Mouse (Mus musculus) cerebellum, adult (tissue): ENCODE measurements around the gene Sf3b3.

Experiments used
- ATAC-seq: cut with Nextera tagmentation; 2 replicates; pipeline ENCODE4 v1.9.2; 2017; ENCODE audit warnings: mild to moderate bottlenecking, moderate library complexity, mixed read lengths; ENCODE audit not compliant: insufficient number of reproducible peaks, low FRiP score, low TSS enrichment

The Sf3b3 gene

DNA sequence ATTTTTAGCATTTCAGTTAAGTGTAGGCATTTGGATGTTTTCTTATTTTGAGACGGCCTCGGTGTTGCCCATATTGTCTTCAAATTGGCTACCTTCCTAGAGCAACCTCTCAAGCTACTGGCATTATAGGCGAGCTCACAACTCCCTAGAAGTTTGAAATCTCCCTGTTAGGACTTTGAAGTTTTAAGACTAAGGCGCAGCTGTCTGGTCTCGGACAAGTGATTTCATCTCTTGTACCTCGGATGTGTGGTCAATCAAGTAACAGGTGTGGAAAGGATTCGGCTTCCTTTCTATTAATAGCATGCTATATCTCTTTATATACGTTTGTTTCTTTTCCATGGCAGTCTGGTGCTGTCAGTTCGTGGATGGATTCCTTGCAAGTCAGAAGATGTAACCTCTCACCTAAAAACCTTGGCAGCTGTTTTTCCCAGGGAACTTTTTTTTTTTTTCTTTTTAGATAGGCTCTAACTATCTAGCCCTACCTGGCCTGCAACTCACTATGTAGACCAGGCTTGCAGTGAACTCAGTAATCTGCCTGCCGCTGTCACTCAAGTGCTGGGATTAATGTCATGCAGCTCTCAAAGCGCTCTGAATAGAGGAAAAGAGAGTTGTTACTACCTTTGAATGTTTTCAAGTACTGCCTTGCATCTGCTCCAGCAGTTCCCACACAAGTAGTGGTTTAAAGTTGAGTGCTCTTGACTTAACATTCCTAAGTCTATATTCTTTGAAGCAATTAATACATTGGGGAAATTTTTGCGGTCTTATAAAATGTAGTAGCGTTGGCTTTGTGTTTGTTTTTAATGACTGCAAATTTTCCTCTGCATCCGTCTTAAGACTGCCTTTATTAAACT, 1.3 kb upstream of the Sf3b3 start:
- no peak for ATAC-seq

- ATAC-seq, result no peak
Measured at GRCm38 (mm10) chr8:110847171-110847549, 573 bp upstream of the Sf3b3 start.

GRCm38 (mm10) chr8:110845821-110846404, 674 bp downstream of the Sf3b3 start:
- no peak for ATAC-seq

DNA sequence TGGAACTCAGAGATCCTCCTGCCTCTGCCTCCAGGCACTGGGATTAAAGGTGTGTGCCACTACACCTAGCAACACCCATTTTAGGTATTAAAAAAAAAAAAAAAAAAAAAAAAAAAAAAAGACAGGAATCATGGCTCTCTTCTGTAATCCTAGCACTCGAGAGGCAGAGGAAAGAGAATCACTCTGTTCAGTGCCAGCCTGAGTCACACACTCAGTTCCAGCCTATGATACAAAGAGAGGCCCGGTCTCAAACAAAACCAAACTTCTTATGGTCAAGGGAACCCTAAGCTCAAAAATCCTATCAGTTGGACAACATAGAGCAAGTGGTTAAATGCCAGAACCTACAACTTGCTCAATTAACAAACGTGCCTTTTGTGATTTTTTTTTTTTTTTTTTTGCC, 1.6 kb downstream of the Sf3b3 start:
- ATAC-seq, result no peak

DNA sequence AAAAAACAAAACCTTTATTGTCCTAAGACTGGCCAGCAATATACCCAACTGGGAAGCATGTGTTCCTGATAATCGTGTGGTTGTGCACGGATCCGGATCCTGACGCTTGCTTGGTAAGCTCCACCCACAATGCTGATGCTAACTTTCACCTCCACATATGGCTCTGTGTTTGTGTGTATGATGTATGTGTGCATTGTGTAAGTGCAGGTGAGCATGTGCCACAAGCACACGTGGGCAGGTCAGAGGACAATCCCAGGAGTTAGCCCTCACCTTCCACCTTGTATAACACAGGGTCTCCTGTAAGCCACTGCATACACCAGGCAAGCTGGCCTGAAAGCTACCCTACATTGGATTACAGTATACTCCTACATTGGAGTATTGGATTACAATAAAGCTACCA, 3.4 kb downstream of the Sf3b3 start:
- ATAC-seq, result no peak

DNA sequence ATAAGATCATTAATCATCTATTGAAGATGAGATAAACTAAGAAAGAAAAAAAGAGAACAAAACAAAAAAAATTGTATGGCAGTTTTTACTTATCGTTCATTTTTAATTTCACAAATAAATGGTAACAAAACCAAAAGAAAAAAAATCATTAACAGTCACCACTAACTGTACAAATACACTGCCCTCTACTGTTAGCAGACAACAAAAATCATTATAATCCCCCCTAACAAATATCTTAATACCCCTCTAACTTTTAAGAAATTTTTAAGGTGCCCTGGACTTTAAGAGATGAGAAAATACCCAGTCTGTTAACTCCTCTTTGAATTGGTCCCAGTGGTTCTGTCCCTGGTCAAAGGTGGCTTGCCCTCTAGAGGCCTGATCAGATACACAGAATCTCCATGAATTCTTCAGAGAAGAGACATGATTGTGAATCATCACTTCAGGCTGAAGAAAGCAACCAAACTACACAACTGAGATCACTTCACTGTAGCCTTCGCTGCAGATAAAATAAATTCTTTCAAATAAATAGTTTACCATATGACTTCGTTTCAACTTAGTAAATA, 4.5 kb downstream of the Sf3b3 start:
- no peak for ATAC-seq

DNA sequence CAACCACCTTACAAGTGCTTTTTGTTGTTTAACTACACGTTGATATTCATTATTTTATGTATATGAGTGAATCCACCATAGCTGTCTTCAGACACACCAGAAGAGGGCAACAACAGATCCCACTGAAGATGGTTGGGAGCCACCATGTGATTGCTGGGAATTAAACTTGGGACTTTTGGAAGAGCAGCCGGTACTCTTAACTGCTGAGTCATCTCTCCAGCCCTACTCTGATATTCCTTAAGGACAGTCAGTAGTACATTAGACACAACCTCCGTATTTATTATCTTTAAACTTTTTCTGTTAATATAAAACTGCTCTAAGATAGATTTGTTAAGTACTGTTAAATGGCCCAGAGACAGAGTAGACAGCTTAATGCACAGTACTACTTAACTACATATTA, 14.6 kb downstream of the Sf3b3 start:
- no peak for ATAC-seq

- ATAC-seq, result no peak
Measured at GRCm38 (mm10) chr8:110828511-110828910, 18.1 kb downstream of the Sf3b3 start.

GRCm38 (mm10) chr8:110824861-110825260, 21.7 kb downstream of the Sf3b3 start:
- no peak for ATAC-seq

DNA sequence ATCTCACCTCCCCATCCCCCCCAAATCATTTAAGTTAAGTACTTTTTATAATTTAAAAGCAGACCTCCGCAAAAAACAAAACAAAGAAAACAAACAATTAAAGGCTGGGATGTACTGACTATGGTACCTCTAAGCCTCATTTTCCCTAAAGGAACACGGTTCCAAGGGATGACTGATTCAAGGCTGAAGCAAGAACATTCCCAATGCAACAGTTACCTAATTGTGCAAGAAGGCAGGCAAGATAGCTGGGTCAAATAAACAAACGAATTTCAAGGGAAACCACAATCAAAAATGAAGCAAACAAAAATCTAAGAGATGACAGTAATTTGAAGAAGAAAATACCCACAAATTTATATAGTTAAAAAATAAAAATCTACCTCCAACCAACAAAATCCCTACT, 24.6 kb downstream of the Sf3b3 start:
- ATAC-seq, result no peak

- no peak for ATAC-seq
Measured at GRCm38 (mm10) chr8:110820257-110820656, 26.3 kb downstream of the Sf3b3 start.

DNA sequence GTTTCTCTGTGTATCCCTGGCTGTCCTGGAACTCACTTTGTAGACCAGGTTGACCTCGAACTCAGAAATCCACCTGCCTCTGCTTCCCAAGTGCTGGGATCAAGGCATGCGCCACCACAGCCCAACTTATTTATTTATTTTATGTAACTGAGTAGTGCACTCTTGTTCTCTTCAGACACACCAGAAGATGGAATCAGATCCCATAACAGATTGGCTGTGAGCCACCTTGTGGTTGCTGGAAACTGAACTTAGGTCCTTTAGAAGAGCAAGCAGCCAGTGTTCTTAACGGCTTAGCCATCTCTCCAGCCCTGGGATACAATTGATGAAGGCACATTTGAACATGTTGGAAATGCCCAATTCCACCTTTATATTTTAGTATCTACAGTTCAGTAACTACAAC, 28.0 kb downstream of the Sf3b3 start:
- ATAC-seq, result no peak

- no peak for ATAC-seq
Measured at GRCm38 (mm10) chr8:110816990-110817389, 29.6 kb downstream of the Sf3b3 start.

GRCm38 (mm10) chr8:110815308-110815707, 31.3 kb downstream of the Sf3b3 start:
- ATAC-seq, result no peak

GRCm38 (mm10) chr8:110813081-110813812, 33.3 kb downstream of the Sf3b3 start:
- ATAC-seq, result no peak

GRCm38 (mm10) chr8:110812349-110813080, 34.1 kb downstream of the Sf3b3 start:
- no peak for ATAC-seq

- no peak for ATAC-seq
Measured at GRCm38 (mm10) chr8:110811793-110812192, 34.8 kb downstream of the Sf3b3 start.

- ATAC-seq, result no peak
Measured at GRCm38 (mm10) chr8:110811116-110811515, 35.5 kb downstream of the Sf3b3 start.

GRCm38 (mm10) chr8:110810481-110811065, 36.0 kb downstream of the Sf3b3 start:
- ATAC-seq, result no peak

GRCm38 (mm10) chr8:110809831-110810230, 36.8 kb downstream of the Sf3b3 start:
- no peak for ATAC-seq
